Mouse (Mus musculus) small intestine, adult 2 months (tissue): ENCODE data around the gene Ankfn1.

Source experiments
- CTCF ChIP-seq: fragments of 200-500 bp; IDR thresholded peaks from 2 replicates; pipeline ENCODE4 v1.5.1; 2012; ENCODE audit warnings: low read depth, mild to moderate bottlenecking, control low read depth, inconsistent platforms, low read length, moderate library complexity, mixed read lengths; ENCODE audit not compliant: insufficient replicate concordance, insufficient read length; ENCODE audit errors: extremely low read depth
- POLR2A ChIP-seq: fragments of 200-500 bp; IDR thresholded peaks from 2 replicates; pipeline ENCODE4 v1.6.1; 2012; ENCODE audit warnings: low read depth, mild to moderate bottlenecking, control low read depth, inconsistent platforms, low read length, moderate library complexity

- TF ChIP-seq CTCF, result no peak
- TF ChIP-seq POLR2A, result no peak
These were observed 171.1 kb downstream of the Ankfn1 start for GRCm38 (mm10) chr11:89606346-89606745.
